Mouse (Mus musculus) megakaryocyte, embryonic 14.5 days (primary cell): ENCODE results near the gene Ripor1.

Experiments used
- FLI1 ChIP-seq: IDR thresholded peaks from 2 replicates; pipeline ENCODE4 v1.6.1; 2012; ENCODE audit warnings: low read length, inconsistent platforms, mixed read lengths
- GATA1 ChIP-seq: IDR thresholded peaks from 3 replicates; pipeline ENCODE4 v1.6.1; 2012; ENCODE audit warnings: mixed read lengths, low read length, inconsistent platforms, borderline replicate concordance

- TF ChIP-seq GATA1 (no peak), FLI1 (no peak)
Observed at GRCm38 (mm10) chr8:105622421-105622920, 17.4 kb downstream of the Ripor1 start.
